Comparison of ENCODE assay signal across 17 mouse cellular contexts in genomic region chr14:76733258-76733823, GRCm38 (mm10).
A peak's percentile ranks its signal among the peaks of the same experiment; 100 is the strongest.
DNase-seq lines count a peak whose midpoint lies in the region; ATAC-seq and TF ChIP-seq lines count a peak whose summit lies in the region.
"Had no signal": no experiment of that assay in that cellular context is flagged by ENCODE, and none has a peak within 500 bp of the region (broad histone marks: within the 10 kb centered on the region; RNA-seq: fewer than 3 reads in every experiment).

No protein-coding gene starts in this region.

- H3K27me3 ChIP-seq in embryonic facial prominence, embryonic 13.5 days, result no peaks in the 10 kb centered on the region
- H3K27me3 ChIP-seq in intestine, embryonic 15.5 days (replicated peaks), result no peaks in the 10 kb centered on the region
- no peaks in the 10 kb centered on the region for H3K27me3 ChIP-seq in lung, postnatal 0 days (replicated peaks; ENCODE audit: insufficient read depth, low read length)
- H3K27me3 ChIP-seq in hindbrain, embryonic 11.5 days (ENCODE audit: control insufficient read depth, insufficient read depth, low read length), result no peaks in the 10 kb centered on the region
- H3K27me3 ChIP-seq: CH12.LX; hindbrain, embryonic 15.5 days; liver, embryonic 15.5 days had no signal

- H3K4me1 ChIP-seq in embryonic facial prominence, embryonic 13.5 days, result peaks cover 18% of the 10 kb centered on the region; the same call in 1 of the 2 replicates
- H3K4me1 ChIP-seq in intestine, embryonic 15.5 days (replicated peaks), result 0 out of 2 replicates have a peak, but pooled peaks cover 4% of the 10 kb centered on the region
- H3K4me1 ChIP-seq in lung, postnatal 0 days (ENCODE audit: insufficient read depth, low read depth, low read length), result peaks cover 14% of the 10 kb centered on the region; the same call in 1 of the 2 replicates
- no peaks in the 10 kb centered on the region for H3K4me1 ChIP-seq in hindbrain, embryonic 11.5 days (replicated peaks; ENCODE audit: control insufficient read depth, insufficient read depth, low read length)

- peak overlapping the region; percentile 28; the same call in 1 of the 2 replicates for H3K27ac ChIP-seq in left cerebral cortex, adult 2 months
- H3K27ac ChIP-seq in embryonic facial prominence, embryonic 13.5 days, result 0 out of 2 replicates have a peak overlapping the region, but pooled peaks have one; percentile 48
- no peak overlapping the region for H3K27ac ChIP-seq in intestine, embryonic 15.5 days
- 0 out of 2 replicates have a peak overlapping the region, but pooled peaks have one; percentile 54 for H3K27ac ChIP-seq in lung, postnatal 0 days (ENCODE audit: low read length)
- no peak overlapping the region for H3K27ac ChIP-seq in hindbrain, embryonic 11.5 days (ENCODE audit: low read depth, low read length)
- H3K27ac ChIP-seq: heart, adult 2 months; hindbrain, embryonic 15.5 days; liver, embryonic 15.5 days had no signal

- intact Hi-C loops in left cerebral cortex, adult 2 months (cut with DNase I), result loop anchor here (5.0 kb wide), 2 partner anchors 76 to 176 kb away; partner anchors contain the start of gene Serp2
- intact Hi-C loops in left cerebral cortex, postnatal 4 days (cut with DNase I), result no loop called here
- intact Hi-C loops in heart, postnatal 36 days (cut with DNase I), result loop anchor here (2.0 to 5.0 kb wide), 2 partner anchors 43 to 274 kb away; no protein-coding TSS in a partner anchor
- intact Hi-C loops in heart, postnatal 14 days (cut with DNase I), result no loop called here

- 0 out of 2 replicates have a peak, but pooled peaks have one; percentile 49 for ATAC-seq in embryonic facial prominence, embryonic 13.5 days (ENCODE audit: insufficient number of reproducible peaks, insufficient read depth, low FRiP score, low TSS enrichment, low read depth)
- ATAC-seq in intestine, embryonic 15.5 days, result peak; percentile 87
- ATAC-seq in lung, postnatal 0 days, result peak; percentile 94
- ATAC-seq in hindbrain, embryonic 11.5 days (ENCODE audit: low FRiP score), result no peak
- ATAC-seq: forebrain, embryonic 16.5 days had no signal

- no peak for DNase-seq in left cerebral cortex, adult 2 months (ENCODE audit: extremely low spot score in 1 of 2, low spot score in 2 of 2)
- no peak for DNase-seq in left cerebral cortex, postnatal 4 days
- peak; percentile 95 for DNase-seq in lung, postnatal 0 days (ENCODE audit: low spot score)
- no peak for DNase-seq in heart, postnatal 36 days
- no peak for DNase-seq in hindbrain, embryonic 11.5 days (ENCODE audit: low spot score)
- DNase-seq in heart, postnatal 14 days, result no peak
- DNase-seq: adrenal gland, postnatal 14 days; cerebellum, adult 11-12 months; heart, adult 2 months; thymus, postnatal 36 days had no signal

- H3K4me2 ChIP-seq in embryonic facial prominence, embryonic 13.5 days, result no peak overlapping the region
- no peak overlapping the region for H3K4me2 ChIP-seq in intestine, embryonic 15.5 days (replicated peaks)
- no peak overlapping the region for H3K4me2 ChIP-seq in lung, postnatal 0 days (replicated peaks; ENCODE audit: low read depth, low read length)
- no peak overlapping the region for H3K4me2 ChIP-seq in hindbrain, embryonic 11.5 days (replicated peaks; ENCODE audit: low read depth, low read length)
- H3K4me2 ChIP-seq: hindbrain, embryonic 15.5 days; liver, embryonic 15.5 days had no signal

- WGBS in embryonic facial prominence, embryonic 13.5 days, result 71% methylated on average over 8 of the region's 8 CpGs
- 74% methylated on average over 8 of the region's 8 CpGs for WGBS in intestine, embryonic 15.5 days
- WGBS in lung, postnatal 0 days, result 64% methylated on average over 8 of the region's 8 CpGs
- 87% methylated on average over 8 of the region's 8 CpGs for WGBS in hindbrain, embryonic 11.5 days

- peak; percentile 91 for TF ChIP-seq EP300 in lung, postnatal 0 days (IDR thresholded peaks at IDR 0.05)

- H3K4me3 ChIP-seq in left cerebral cortex, adult 2 months, result no peak overlapping the region
- no peak overlapping the region for H3K4me3 ChIP-seq in embryonic facial prominence, embryonic 13.5 days
- no peak overlapping the region for H3K4me3 ChIP-seq in intestine, embryonic 15.5 days (replicated peaks)
- no peak overlapping the region for H3K4me3 ChIP-seq in lung, postnatal 0 days (ENCODE audit: low read depth, low read length)
- no peak overlapping the region for H3K4me3 ChIP-seq in hindbrain, embryonic 11.5 days (ENCODE audit: low read depth, low read length)
- H3K4me3 ChIP-seq: heart, adult 2 months; hindbrain, embryonic 15.5 days; liver, embryonic 15.5 days; myocyte had no signal

- H3K9ac ChIP-seq in embryonic facial prominence, embryonic 13.5 days, result no peak overlapping the region
- no peak overlapping the region for H3K9ac ChIP-seq in intestine, embryonic 15.5 days
- no peak overlapping the region for H3K9ac ChIP-seq in lung, postnatal 0 days (replicated peaks; ENCODE audit: low read depth)
- H3K9ac ChIP-seq in hindbrain, embryonic 11.5 days (ENCODE audit: low read depth, low read length), result no peak overlapping the region
- H3K9ac ChIP-seq: hindbrain, embryonic 15.5 days; liver, embryonic 15.5 days had no signal

- no peak for TF ChIP-seq CTCF in left cerebral cortex, adult 2 months (IDR thresholded peaks at IDR 0.05)
- TF ChIP-seq CTCF in lung, postnatal 0 days (IDR thresholded peaks at IDR 0.05), result no peak

- no peaks in the 10 kb centered on the region for H3K36me3 ChIP-seq in embryonic facial prominence, embryonic 13.5 days
- H3K36me3 ChIP-seq in intestine, embryonic 15.5 days, result no peaks in the 10 kb centered on the region
- H3K36me3 ChIP-seq in lung, postnatal 0 days (ENCODE audit: insufficient read depth, low read length), result no peaks in the 10 kb centered on the region
- H3K36me3 ChIP-seq in hindbrain, embryonic 11.5 days (ENCODE audit: control insufficient read depth, insufficient read depth, low read length), result no peaks in the 10 kb centered on the region
- H3K36me3 ChIP-seq: hindbrain, embryonic 15.5 days; liver, embryonic 15.5 days had no signal

- no peaks in the 10 kb centered on the region for H3K9me3 ChIP-seq in embryonic facial prominence, embryonic 13.5 days
- H3K9me3 ChIP-seq in intestine, embryonic 15.5 days, result no peaks in the 10 kb centered on the region
- no peaks in the 10 kb centered on the region for H3K9me3 ChIP-seq in lung, postnatal 0 days (ENCODE audit: low read length)
- no peaks in the 10 kb centered on the region for H3K9me3 ChIP-seq in hindbrain, embryonic 11.5 days (ENCODE audit: control insufficient read depth, low read length)
- H3K9me3 ChIP-seq: hindbrain, embryonic 15.5 days; liver, embryonic 15.5 days had no signal

Comparison
In these comparisons a context has a peak if more than half of its experiments do, and no peak if none do; other contexts are left out.
1. intact Hi-C loops: an anchor here in left cerebral cortex, adult 2 months (5.0 kb wide) and heart, postnatal 36 days (2.0 to 5.0 kb wide); none called in left cerebral cortex, postnatal 4 days and heart, postnatal 14 days.
2. H3K27ac ChIP-seq: peak in left cerebral cortex, adult 2 months (single experiment), embryonic facial prominence, embryonic 13.5 days (single experiment) and lung, postnatal 0 days (single experiment); none in intestine, embryonic 15.5 days (single experiment) and hindbrain, embryonic 11.5 days (single experiment).